Comparison of ENCODE assay signal across 8 mouse cellular contexts in the genomic region with DNA sequence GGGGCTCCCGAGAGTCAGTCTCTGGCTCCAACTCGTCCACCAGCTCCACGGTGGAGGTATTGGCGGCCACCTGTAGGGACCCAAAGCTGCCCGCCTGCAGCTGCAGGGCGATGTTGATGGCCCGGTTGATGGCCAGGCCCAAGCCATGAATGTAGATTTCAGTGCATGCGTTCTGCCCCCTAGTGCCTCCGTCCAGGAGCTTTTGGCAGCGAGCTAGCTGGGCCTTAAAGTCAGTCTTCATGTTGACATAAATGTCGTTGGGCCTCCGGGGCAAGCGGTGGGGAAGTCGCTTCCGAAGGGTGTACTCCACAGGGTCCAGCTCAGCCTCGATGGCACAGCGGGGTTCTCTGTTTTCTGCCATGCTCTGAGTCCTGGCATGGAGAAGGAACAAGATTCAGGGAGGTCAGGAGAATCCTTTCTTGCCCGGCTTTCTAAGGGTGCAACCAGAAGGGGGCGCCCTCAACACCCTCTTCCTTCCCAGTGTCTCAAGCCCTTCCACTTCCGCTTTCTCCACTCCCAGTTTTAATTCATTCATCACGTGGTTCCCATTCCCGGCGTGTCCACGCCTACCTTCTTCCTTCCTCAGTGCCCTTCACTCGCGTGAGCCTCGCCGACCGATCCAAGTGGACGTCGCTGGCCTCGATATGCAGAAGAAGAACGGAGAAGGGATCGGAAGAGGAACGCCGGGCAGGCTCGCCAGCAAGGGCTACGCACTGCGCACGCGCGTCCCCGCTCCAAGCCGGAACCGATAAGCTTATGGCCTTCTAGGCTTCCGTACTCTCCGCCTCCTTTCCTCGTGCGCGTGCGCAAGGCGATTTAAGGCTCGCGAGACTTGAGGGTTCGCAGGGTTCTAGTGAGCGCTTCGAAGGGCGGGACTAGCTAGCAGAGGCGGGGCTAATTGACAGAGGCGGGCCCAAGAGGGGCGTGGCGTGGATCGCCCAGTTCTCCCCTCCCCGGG. TPM values are rescaled to one million over a fixed set of nuclear protein-coding genes. Genes with fewer than 3 reads are reported as not detected.
DNase-seq lines count a peak whose midpoint lies in the region; ATAC-seq and TF ChIP-seq lines count a peak whose summit lies in the region.

TSS of gene Pop7 (minus strand) at position 810 of the 958 bp plus-strand sequence.

- peak; percentile 85 for TF ChIP-seq EP300 in lung, postnatal 0 days (IDR thresholded peaks at IDR 0.05)

- H3K27ac ChIP-seq in hindbrain, embryonic 10.5 days: peak within 1 kb of the TSS; percentile 97
- peak within 1 kb of the TSS; percentile 96 for H3K27ac ChIP-seq in lung, postnatal 0 days (ENCODE audit: low read length)

- no peaks in the 10 kb centered on the region for H3K9me3 ChIP-seq in hindbrain, embryonic 10.5 days
- H3K9me3 ChIP-seq in lung, postnatal 0 days (ENCODE audit: low read length): no peaks in the 10 kb centered on the region

- peak within 1 kb of the TSS; percentile 57 for H3K4me2 ChIP-seq in lung, postnatal 0 days (replicated peaks; ENCODE audit: low read depth, low read length)

- H3K36me3 ChIP-seq in hindbrain, embryonic 10.5 days: peaks cover 12% of the 10 kb centered on the region
- H3K36me3 ChIP-seq in lung, postnatal 0 days (ENCODE audit: insufficient read depth, low read length): no peaks in the 10 kb centered on the region

- peak within 1 kb of the TSS; percentile 69 for H3K4me3 ChIP-seq in hindbrain, embryonic 10.5 days
- peak within 1 kb of the TSS; percentile 72 for H3K4me3 ChIP-seq in lung, postnatal 0 days (ENCODE audit: low read depth, low read length)

- TF ChIP-seq CTCF in lung, postnatal 0 days (IDR thresholded peaks at IDR 0.05): peak; percentile 78

- peak; percentile 100 for DNase-seq in MN1 (ENCODE audit: low spot score)
- DNase-seq in cerebellum, adult 9-10 months: peak; percentile 100
- DNase-seq in hindbrain, embryonic 10.5 days (ENCODE audit: low spot score): peak; percentile 100
- DNase-seq in layer of hippocampus, adult 9-11 months: peak; percentile 100
- peak; percentile 99 for DNase-seq in lung, postnatal 0 days (ENCODE audit: low spot score)
- DNase-seq in ovary, postnatal 14 days (ENCODE audit: low spot score): peak; percentile 100
- DNase-seq in thymus, postnatal 14 days: peak; percentile 100

- H3K4me1 ChIP-seq in hindbrain, embryonic 10.5 days (replicated peaks): peaks cover 24% of the 10 kb centered on the region
- H3K4me1 ChIP-seq in lung, postnatal 0 days (ENCODE audit: insufficient read depth, low read depth, low read length): peaks cover 7% of the 10 kb centered on the region; the same call in 1 of the 2 replicates

- H3K9ac ChIP-seq in lung, postnatal 0 days (replicated peaks; ENCODE audit: low read depth): peak within 1 kb of the TSS; percentile 62

- WGBS in hindbrain, embryonic 10.5 days: 2% methylated on average over 64 of the region's 64 CpGs
- WGBS in lung, postnatal 0 days: 2% methylated on average over 62 of the region's 64 CpGs

- ATAC-seq in frontal cortex, adult (ENCODE audit: low TSS enrichment): peak; percentile 90
- ATAC-seq in lung, postnatal 0 days: peak; percentile 96

- H3K27me3 ChIP-seq in hindbrain, embryonic 10.5 days (ENCODE audit: insufficient read depth, poor library complexity, severe bottlenecking): no peaks in the 10 kb centered on the region
- H3K27me3 ChIP-seq in lung, postnatal 0 days (replicated peaks; ENCODE audit: insufficient read depth, low read length): no peaks in the 10 kb centered on the region

RNA-seq across cellular contexts. Expression of gene Pop7, which starts in this region (rescaled TPM):
- polyA plus RNA-seq in hindbrain, embryonic 10.5 days (2016; fragmentation: Nextera tagmentation; extraction: Ambion mirVana): 56.1 and 70.9 TPM in 2 replicates
- 37.8 and 38.7 TPM in 2 replicates for polyA plus RNA-seq in lung, postnatal 0 days (2015; fragmentation: Nextera tagmentation; extraction: Ambion mirVana)

Comparison
In these comparisons a context has a peak if more than half of its experiments do, and no peak if none do; other contexts are left out.
1. Peak in every context shown above with its lines: DNase-seq, ATAC-seq, H3K4me3 ChIP-seq and H3K27ac ChIP-seq.